Mouse (Mus musculus) cerebellum, adult 9-11 months (tissue): ENCODE measurements around the gene Sdr39u1.

ENCODE experiments used
- DNase-seq: peaks from one replicate; pipeline ENCODE4 v3.0.0; 2022

Gene Sdr39u1

GRCm38 (mm10) chr14:55852646-55853551 lies 47.2 kb downstream of the Sdr39u1 start:
- no peak for DNase-seq

GRCm38 (mm10) chr14:55850885-55851284 lies 49.2 kb downstream of the Sdr39u1 start:
- DNase-seq: no peak
